Mouse (Mus musculus) heart, embryonic 10.5 days (tissue): ENCODE results near the gene Gm8653. TPM values are rescaled to one million over a fixed set of nuclear protein-coding genes. Genes with fewer than 3 reads are reported as not detected.
"Not testable (repeated sequence)": the region's sequence is repeated elsewhere in the genome, so short reads cannot be mapped to it uniquely, and the experiment has no call there.

Source experiments
- DNase-seq: peaks from one replicate; pipeline ENCODE4 v3.0.0-alpha.2; 2017; ENCODE audit warnings: low spot score
- H3K27ac ChIP-seq: fragments of 300-500 bp; sonication (generic); 2 replicates; pipeline ENCODE4 v1.5.1; 2016; ENCODE audit warnings: mild to moderate bottlenecking
- H3K27me3 ChIP-seq: fragments of 300-500 bp; sonication (generic); 2 replicates; pipeline ENCODE4 v1.6.1; 2016; ENCODE audit warnings: mild to moderate bottlenecking; ENCODE audit not compliant: poor library complexity, insufficient read depth, severe bottlenecking
- H3K36me3 ChIP-seq: fragments of 300-500 bp; sonication (generic); 2 replicates; pipeline ENCODE4 v1.6.1; 2016; ENCODE audit warnings: mild to moderate bottlenecking, moderate library complexity
- H3K4me1 ChIP-seq: fragments of 300-500 bp; sonication (generic); 2 replicates; pipeline ENCODE4 v1.6.1; 2016; ENCODE audit warnings: mild to moderate bottlenecking
- H3K4me3 ChIP-seq: fragments of 300-500 bp; sonication (generic); 2 replicates; pipeline ENCODE4 v1.5.1; 2016; ENCODE audit warnings: mild to moderate bottlenecking, moderate library complexity
- H3K9me3 ChIP-seq: fragments of 300-500 bp; sonication (generic); 2 replicates; pipeline ENCODE4 v1.6.1; 2016; ENCODE audit warnings: mild to moderate bottlenecking, moderate library complexity
- WGBS: fragments of 180-500 bp; shearing (Covaris S2); methylation state at CpG from one replicate; pipeline ENCODE4 v1.1.7; 2016; 5-methylcytosine and 5-hydroxymethylcytosine counted together
- polyA plus RNA-seq: library from polyadenylated mRNA; unstranded; fragments of >200 nt; fragmentation: Nextera tagmentation; extraction: Ambion mirVana; gene quantifications from 2 replicates; pipeline ENCODE4 v1.2.1, GENCODE M21; 2016

Gene Gm8653
- not detected in 2 replicates for polyA plus RNA-seq

GRCm38 (mm10) chr7:22201164-22201563 is at the start of gene Gm8653:
Gene Gm8653 (minus strand): TSS chr7:22201264.
- H3K36me3 ChIP-seq, H3K27ac ChIP-seq, DNase-seq, H3K4me3 ChIP-seq, H3K9me3 ChIP-seq, H3K4me1 ChIP-seq, H3K27me3 ChIP-seq: not testable (repeated sequence)
- no CpG with 5 or more reads among the region's 2 CpGs for WGBS

GRCm38 (mm10) chr7:22229384-22229783 is 28.3 kb upstream of the Gm8653 start, which contains the start of gene Gm8453:
Gene Gm8453 (minus strand): TSS chr7:22229484.
- H3K27me3 ChIP-seq, H3K36me3 ChIP-seq, H3K9me3 ChIP-seq, H3K4me1 ChIP-seq, H3K27ac ChIP-seq, H3K4me3 ChIP-seq, DNase-seq: not testable (repeated sequence)
- WGBS, result 30% methylated on average over 2 of the region's 2 CpGs

DNA sequence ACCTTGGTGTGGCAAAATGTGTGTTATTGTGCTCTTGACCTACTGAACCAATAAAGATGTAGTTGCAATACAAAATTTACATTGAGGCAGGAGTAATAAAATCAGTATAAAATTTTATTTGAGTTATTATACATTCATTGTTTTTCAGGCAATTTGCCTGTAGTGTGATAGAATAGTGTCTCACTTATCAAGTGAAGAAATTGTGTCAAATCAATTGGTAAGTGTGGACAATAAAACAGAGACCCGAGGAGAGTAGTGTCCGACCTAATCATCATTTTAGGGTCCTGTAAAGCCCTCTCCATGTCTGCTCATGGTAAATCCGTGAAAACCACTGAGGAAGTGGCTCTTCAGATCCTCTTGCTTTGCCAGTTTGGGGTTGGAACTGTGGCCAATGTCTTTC is 12.0 kb downstream of the Gm8653 start, which contains the start of gene Vmn1r143:
Vmn1r143 (plus strand) TSS at position 301 of the 400 bp plus-strand sequence.
- H3K4me1 ChIP-seq, H3K36me3 ChIP-seq, DNase-seq, H3K27me3 ChIP-seq, H3K4me3 ChIP-seq, H3K9me3 ChIP-seq, H3K27ac ChIP-seq: not testable (repeated sequence)
- WGBS, result no CpG with 5 or more reads among the region's 3 CpGs

- H3K4me3 ChIP-seq, H3K9me3 ChIP-seq, H3K27me3 ChIP-seq, DNase-seq, H3K27ac ChIP-seq, H3K4me1 ChIP-seq, H3K36me3 ChIP-seq: not testable (repeated sequence)
- WGBS, result no CpG with 5 or more reads among the region's 3 CpGs
Measured at GRCm38 (mm10) chr7:22163935-22164334, 37.1 kb downstream of the Gm8653 start, which contains the start of gene Vmn1r142. Gene Vmn1r142 (minus strand): TSS chr7:22164035.

Other genes with a start within 250 kb of the Gm8653 start
- not detected in 2 replicates for gene Vmn1r137, start 206.7 kb downstream of the Gm8653 start, polyA plus RNA-seq
- gene Vmn1r138, start 172.4 kb downstream of the Gm8653 start, polyA plus RNA-seq, result not detected in 2 replicates
- gene Gm6176, start 145.0 kb downstream of the Gm8653 start, polyA plus RNA-seq, result not detected in 2 replicates
- gene Vmn1r139, start 132.2 kb downstream of the Gm8653 start, polyA plus RNA-seq, result not detected in 2 replicates
- not detected in 2 replicates for gene Gm16451, start 83.0 kb downstream of the Gm8653 start, polyA plus RNA-seq
- gene Gm10666, start 66.5 kb downstream of the Gm8653 start, polyA plus RNA-seq, result not detected in 2 replicates
- gene Vmn1r142, start 37.2 kb downstream of the Gm8653 start, polyA plus RNA-seq, result not detected in 2 replicates
- gene Vmn1r143, start 11.9 kb downstream of the Gm8653 start, polyA plus RNA-seq, result not detected in 2 replicates
- not detected in 2 replicates for gene Gm8453, start 28.2 kb upstream of the Gm8653 start, polyA plus RNA-seq
- gene Gm4187, start 128.5 kb upstream of the Gm8653 start, polyA plus RNA-seq, result not detected in 2 replicates
- not detected in 2 replicates for gene Gm8660, start 169.8 kb upstream of the Gm8653 start, polyA plus RNA-seq
- not detected in 2 replicates for gene Vmn1r148, start 212.3 kb upstream of the Gm8653 start, polyA plus RNA-seq
- gene Vmn1r149, start 237.0 kb upstream of the Gm8653 start, polyA plus RNA-seq, result not detected in 2 replicates